Mouse (Mus musculus) forebrain, embryonic 10.5 days (tissue): ENCODE results near the gene Ntrk2. TPM values are rescaled to one million over a fixed set of nuclear protein-coding genes. Genes with fewer than 3 reads are reported as not detected.
A peak's percentile ranks its signal among the peaks of the same experiment; 100 is the strongest.

Experiments used
- DNase-seq: peaks from one replicate; pipeline ENCODE4 v3.0.0-alpha.2; 2017; ENCODE audit warnings: low spot score; ENCODE audit errors: extremely low spot score
- H3K27ac ChIP-seq: fragments of 300-500 bp; sonication (generic); 2 replicates; pipeline ENCODE4 v1.5.1; 2016; ENCODE audit warnings: mild to moderate bottlenecking
- H3K27me3 ChIP-seq: fragments of 300-500 bp; sonication (generic); 2 replicates; pipeline ENCODE4 v1.6.1; 2016; ENCODE audit warnings: mild to moderate bottlenecking; ENCODE audit not compliant: poor library complexity, severe bottlenecking
- H3K36me3 ChIP-seq: fragments of 300-500 bp; sonication (generic); replicated peaks from 2 replicates; pipeline ENCODE4 v1.6.1; 2016; ENCODE audit warnings: mild to moderate bottlenecking, moderate library complexity
- H3K4me1 ChIP-seq: fragments of 300-500 bp; sonication (generic); 2 replicates; pipeline ENCODE4 v1.6.1; 2016
- H3K4me3 ChIP-seq: fragments of 300-500 bp; sonication (generic); 2 replicates; pipeline ENCODE4 v1.5.1; 2016; ENCODE audit warnings: mild to moderate bottlenecking, moderate library complexity
- H3K9me3 ChIP-seq: fragments of 300-500 bp; sonication (generic); 2 replicates; pipeline ENCODE4 v1.6.1; 2016; ENCODE audit warnings: mild to moderate bottlenecking, moderate library complexity
- WGBS: fragments of 180-500 bp; shearing (Covaris S2); methylation state at CpG from one replicate; pipeline ENCODE4 v1.1.7; 2016; 5-methylcytosine and 5-hydroxymethylcytosine counted together
- polyA plus RNA-seq: library from polyadenylated mRNA; unstranded; fragments of >200 nt; fragmentation: Nextera tagmentation; extraction: Ambion mirVana; gene quantifications from 2 replicates; pipeline ENCODE4 v1.2.1, GENCODE M21; 2016

Gene Ntrk2
- polyA plus RNA-seq, 1 experiment from 2014 or later = 33.2 TPM

DNA sequence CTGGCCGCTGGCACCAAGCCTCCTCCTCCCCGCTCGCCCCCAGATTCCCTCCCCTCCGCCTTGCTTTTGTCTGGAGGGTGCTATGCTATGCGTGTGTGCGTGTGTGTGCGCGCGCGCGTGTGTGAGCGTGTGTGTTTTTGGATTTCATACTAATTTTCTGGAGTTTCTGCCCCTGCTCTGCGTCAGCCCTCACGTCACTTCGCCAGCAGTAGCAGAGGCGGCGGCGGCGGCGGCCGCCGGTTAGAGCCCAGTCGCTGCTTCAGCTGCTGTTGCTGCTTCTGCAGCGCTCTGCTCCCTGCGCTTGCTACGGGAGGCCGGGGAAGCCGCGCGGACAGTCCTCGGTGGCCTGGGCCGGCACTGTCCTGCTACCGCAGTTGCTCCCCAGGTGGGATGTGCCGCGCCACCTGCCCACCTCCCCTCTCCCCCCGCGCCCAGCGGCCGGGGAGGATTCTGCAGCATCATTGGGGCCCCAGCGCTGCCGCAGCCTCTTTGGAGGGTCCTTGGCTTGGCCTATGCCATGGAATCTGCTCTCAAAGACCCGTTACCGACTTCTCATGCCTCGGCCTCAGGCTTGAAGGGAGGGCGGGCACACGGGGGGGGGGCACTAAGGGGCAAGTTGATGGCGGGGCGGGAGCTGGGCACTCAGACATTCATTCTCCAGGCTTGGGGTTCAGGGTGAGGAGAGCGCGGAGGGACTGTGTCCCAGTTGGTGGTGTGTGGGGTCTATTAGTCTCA is 1.4 kb downstream of the Ntrk2 start:
- Histone ChIP-seq H3K27me3 (peaks cover 65% of the 10 kb centered on the region), H3K27ac (peak overlapping the region; percentile 85)
- WGBS = under 1% methylated on average over 50 of the region's 50 CpGs

DNA sequence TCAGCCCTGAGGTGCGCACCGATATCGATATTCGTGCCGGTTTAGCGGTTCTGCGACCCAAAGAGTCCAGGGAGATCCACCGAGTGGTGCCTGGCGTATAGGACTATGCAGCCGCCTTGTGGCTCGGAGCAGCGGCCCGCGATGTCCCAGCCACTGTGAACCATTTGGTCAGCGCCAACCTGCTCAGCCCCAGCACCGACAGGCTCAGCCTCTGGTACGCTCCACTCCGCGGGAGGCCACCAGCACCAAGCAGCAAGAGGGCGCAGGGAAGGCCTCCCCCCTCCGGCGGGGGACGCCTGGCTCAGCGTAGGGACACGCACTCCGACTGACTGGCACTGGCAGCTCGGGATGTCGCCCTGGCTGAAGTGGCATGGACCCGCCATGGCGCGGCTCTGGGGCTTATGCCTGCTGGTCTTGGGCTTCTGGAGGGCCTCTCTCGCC is 2.0 kb downstream of the Ntrk2 start:
- H3K27me3 ChIP-seq = peaks cover 65% of the 10 kb centered on the region

More for the DNA sequence above, 1.4 kb downstream of the Ntrk2 start:
- peak; percentile 73 for DNase-seq
- Histone ChIP-seq H3K4me1 (peaks cover 56% of the 10 kb centered on the region), H3K9me3 (peaks cover 2% of the 10 kb centered on the region; the same call in 1 of the 2 replicates), H3K4me3 (peak overlapping the region; percentile 59), H3K36me3 (no peaks in the 10 kb centered on the region)

DNA sequence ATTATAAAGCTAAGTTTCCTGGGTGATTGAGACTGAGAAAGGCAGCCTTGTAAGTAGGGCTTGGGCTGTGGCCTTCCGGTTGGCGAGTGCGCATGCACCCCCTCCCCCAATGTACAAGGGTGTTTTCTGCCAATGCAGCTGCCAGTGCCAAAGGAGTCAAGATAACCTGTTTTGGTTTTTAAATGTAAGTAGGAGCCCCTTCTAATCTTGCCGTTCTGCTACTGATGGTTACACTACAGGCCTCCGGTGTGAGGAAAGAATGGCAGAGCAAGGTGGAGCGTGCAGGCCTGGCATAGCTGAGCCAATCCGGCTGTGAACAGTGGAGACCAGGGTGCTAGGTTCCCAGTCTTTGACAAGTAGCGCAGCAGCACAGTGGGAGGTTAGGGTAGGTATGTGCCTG is 3.6 kb downstream of the Ntrk2 start:
- H3K4me3 ChIP-seq = peak overlapping the region; percentile 59
- no peaks in the 10 kb centered on the region for H3K9me3 ChIP-seq
- H3K4me1 ChIP-seq = peaks cover 64% of the 10 kb centered on the region
- no peak for DNase-seq
- 71% methylated on average over 8 of the region's 8 CpGs for WGBS
- H3K27me3 ChIP-seq = peaks cover 58% of the 10 kb centered on the region
- H3K27ac ChIP-seq = 0 out of 2 replicates have a peak overlapping the region, but pooled peaks have one; percentile 51
- H3K36me3 ChIP-seq = peaks cover 14% of the 10 kb centered on the region; the same call in 1 of the 2 replicates

More for the DNA sequence above, 2.0 kb downstream of the Ntrk2 start:
- Histone ChIP-seq H3K4me1 (peaks cover 57% of the 10 kb centered on the region), H3K9me3 (peaks cover 2% of the 10 kb centered on the region; the same call in 1 of the 2 replicates), H3K27ac (peak overlapping the region; percentile 85), H3K4me3 (peak overlapping the region; percentile 59), H3K36me3 (peaks cover under 1% of the 10 kb centered on the region; the same call in 1 of the 2 replicates)
- WGBS = under 1% methylated on average over 32 of the region's 32 CpGs
- DNase-seq = peak; percentile 56

DNA sequence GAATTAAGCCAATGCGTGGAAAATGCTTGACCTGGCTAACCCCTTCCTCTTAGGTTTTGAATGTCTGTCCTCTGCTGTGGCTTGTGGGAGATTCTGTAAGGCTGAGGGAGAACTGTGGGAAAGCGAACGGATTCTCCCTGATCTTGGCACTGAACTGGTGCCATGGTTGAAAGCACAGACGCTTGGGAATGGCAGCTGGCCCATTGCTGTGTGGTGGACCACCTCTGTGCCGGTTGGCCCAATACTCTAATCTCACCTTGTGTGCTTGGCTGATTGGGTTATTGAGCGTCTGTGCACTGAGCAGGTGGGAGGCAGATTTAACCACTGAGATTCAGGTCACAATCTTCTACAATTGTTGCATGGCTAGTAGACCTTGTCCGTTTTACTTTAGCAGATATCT is 18.4 kb downstream of the Ntrk2 start:
- Histone ChIP-seq H3K27me3 (no peaks in the 10 kb centered on the region), H3K9me3 (peaks cover 6% of the 10 kb centered on the region), H3K27ac (no peak overlapping the region), H3K4me1 (peaks cover 34% of the 10 kb centered on the region), H3K4me3 (no peak overlapping the region), H3K36me3 (peaks cover 32% of the 10 kb centered on the region)
- WGBS = 84% methylated on average over 7 of the region's 7 CpGs
- no peak for DNase-seq

DNA sequence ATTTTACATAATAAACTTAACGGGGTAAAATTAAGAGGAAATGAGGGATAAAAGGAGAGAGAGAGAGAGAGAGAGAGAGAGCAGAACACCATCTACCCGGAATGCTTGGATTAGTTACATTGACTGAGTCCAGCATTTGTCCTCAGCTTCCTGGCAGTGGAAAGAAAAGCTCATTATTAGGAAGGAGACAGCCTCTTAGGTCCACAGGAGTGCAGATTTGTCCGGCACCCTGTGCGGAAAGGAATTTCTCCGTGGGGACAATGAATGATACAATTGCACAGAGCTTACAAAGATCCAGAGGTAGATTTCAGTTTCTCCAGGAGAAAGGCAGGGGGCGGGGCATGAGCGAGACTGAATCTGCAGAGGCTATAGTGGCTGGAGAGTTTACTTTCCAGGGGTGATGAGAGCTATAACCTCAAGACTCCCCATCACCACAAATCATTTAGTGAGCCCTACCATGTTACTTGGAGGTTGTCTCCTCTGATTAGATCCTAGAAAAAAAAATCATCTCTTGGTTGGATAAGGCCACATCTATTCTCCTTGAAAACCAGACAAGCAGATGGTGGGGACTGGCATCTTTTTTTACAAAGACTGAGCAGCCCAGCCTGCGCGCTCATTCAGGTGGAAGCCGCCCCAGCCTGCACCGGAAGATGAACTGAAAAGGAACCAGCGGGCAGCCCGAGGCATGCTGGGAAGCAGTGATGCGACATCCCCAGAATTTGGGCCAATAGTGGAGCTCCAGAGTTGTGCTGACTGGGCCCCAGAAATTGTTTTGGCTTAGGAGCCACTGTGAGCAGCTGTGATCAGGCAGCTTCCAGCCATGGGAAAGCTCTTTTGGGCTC is 20.2 kb downstream of the Ntrk2 start:
- Histone ChIP-seq H3K4me1 (peaks cover 37% of the 10 kb centered on the region), H3K27ac (peak overlapping the region; percentile 40), H3K36me3 (peaks cover 16% of the 10 kb centered on the region), H3K9me3 (peaks cover 6% of the 10 kb centered on the region), H3K27me3 (no peaks in the 10 kb centered on the region), H3K4me3 (no peak overlapping the region)
- DNase-seq = peak; percentile 35
- WGBS = 43% methylated on average over 14 of the region's 14 CpGs

DNA sequence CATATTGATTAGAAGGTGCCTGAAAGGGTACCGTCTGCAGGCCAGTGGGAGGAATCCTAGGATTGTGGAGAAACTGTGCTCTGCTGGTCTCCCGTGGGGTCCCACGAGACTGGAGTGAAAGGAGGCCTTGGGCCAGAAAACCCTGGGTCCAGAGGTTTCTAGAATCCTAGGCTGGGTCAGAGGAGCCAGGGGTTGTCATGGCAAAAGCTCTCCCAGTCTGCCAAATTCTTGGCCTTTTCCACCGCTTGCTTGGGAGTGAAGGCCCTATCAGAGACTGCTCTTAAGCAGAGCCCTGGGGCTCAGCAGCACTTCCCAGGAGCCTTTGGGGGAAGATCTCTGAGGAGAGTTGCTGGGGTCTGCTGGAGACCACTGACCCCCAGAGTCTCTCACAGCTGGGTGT is 25.6 kb downstream of the Ntrk2 start:
- Histone ChIP-seq H3K9me3 (peaks cover 6% of the 10 kb centered on the region), H3K4me1 (peaks cover 19% of the 10 kb centered on the region), H3K36me3 (peaks cover 5% of the 10 kb centered on the region), H3K27me3 (no peaks in the 10 kb centered on the region), H3K4me3 (no peak overlapping the region), H3K27ac (no peak overlapping the region)
- DNase-seq = no peak
- WGBS = 73% methylated on average over 4 of the region's 4 CpGs

DNA sequence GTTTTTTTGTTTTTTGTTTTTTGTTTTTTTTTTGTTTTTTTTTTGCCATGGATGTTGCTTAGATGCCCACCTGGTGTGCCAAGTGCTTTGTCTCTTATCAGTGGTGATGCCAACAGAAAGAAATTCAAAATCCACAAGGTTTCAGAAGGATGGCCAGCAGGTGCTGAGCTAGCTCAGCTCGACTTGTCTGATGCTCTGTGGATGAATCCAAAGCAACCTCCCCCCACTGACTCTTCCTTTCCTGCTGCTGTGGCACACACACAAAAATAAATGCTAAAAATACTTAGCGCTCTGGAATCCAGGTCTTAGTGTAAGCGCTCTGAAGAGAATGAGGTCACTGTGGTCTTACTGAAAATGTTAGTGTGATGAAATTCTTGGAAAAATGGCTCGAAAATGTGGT is 28.4 kb downstream of the Ntrk2 start:
- no peaks in the 10 kb centered on the region for H3K27me3 ChIP-seq
- DNase-seq = no peak
- no peak overlapping the region for H3K27ac ChIP-seq
- peaks cover 11% of the 10 kb centered on the region for H3K4me1 ChIP-seq
- no peak overlapping the region for H3K4me3 ChIP-seq
- H3K36me3 ChIP-seq = peaks cover 11% of the 10 kb centered on the region; the same call in 1 of the 2 replicates
- WGBS = 82% methylated on average over 4 of the region's 4 CpGs
- no peaks in the 10 kb centered on the region for H3K9me3 ChIP-seq

DNA sequence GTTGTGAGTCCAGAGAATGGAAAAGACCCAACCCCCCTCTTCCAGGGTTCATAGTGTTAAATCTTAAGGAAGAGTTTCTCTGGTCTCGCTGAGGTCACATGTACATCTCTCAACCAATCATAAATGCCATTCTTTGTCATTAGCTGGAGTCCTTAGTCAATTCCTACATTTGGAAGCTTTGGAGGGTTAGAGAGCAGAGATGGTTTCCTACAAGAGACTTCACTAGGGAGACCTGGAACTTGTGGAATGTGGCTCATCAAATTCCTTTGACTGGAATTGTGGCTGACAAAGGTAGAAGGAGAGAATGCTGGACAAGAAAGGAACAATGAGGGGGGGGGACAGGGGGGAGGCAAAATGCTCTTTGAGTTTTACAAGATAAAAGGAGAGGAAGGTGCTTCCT is 30.5 kb downstream of the Ntrk2 start:
- Histone ChIP-seq H3K9me3 (no peaks in the 10 kb centered on the region), H3K36me3 (peaks cover 11% of the 10 kb centered on the region)
- 93% methylated on average over 1 of the region's 1 CpGs for WGBS

DNA sequence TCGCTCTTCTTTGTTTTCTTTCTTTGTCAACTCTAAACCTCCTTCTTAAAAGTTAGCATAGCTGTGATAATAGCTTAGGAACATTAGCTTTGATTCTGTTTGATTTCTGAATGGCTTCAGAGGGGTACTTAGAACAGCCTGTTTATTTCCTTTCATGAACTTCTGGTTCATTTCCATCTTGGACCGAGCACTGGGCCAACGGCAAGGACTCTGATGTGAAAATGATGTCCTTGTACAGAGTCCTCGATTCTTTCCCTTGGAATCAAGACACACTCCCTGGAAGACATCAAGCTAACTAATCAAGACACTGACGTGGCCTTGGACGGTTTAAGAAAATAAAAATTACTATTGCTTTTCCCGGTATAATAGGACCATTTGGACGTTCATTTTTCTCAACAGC is 31.7 kb downstream of the Ntrk2 start:
- H3K36me3 ChIP-seq = peaks cover 11% of the 10 kb centered on the region
- no peaks in the 10 kb centered on the region for H3K9me3 ChIP-seq
- no peak overlapping the region for H3K4me3 ChIP-seq
- no peak for DNase-seq
- H3K27ac ChIP-seq = no peak overlapping the region
- peaks cover 15% of the 10 kb centered on the region for H3K4me1 ChIP-seq
- no peaks in the 10 kb centered on the region for H3K27me3 ChIP-seq
- WGBS = 90% methylated on average over 8 of the region's 8 CpGs

More for the DNA sequence above, 30.5 kb downstream of the Ntrk2 start:
- Histone ChIP-seq H3K4me1 (peaks cover 20% of the 10 kb centered on the region), H3K27ac (no peak overlapping the region), H3K4me3 (no peak overlapping the region), H3K27me3 (no peaks in the 10 kb centered on the region)
- DNase-seq = no peak

DNA sequence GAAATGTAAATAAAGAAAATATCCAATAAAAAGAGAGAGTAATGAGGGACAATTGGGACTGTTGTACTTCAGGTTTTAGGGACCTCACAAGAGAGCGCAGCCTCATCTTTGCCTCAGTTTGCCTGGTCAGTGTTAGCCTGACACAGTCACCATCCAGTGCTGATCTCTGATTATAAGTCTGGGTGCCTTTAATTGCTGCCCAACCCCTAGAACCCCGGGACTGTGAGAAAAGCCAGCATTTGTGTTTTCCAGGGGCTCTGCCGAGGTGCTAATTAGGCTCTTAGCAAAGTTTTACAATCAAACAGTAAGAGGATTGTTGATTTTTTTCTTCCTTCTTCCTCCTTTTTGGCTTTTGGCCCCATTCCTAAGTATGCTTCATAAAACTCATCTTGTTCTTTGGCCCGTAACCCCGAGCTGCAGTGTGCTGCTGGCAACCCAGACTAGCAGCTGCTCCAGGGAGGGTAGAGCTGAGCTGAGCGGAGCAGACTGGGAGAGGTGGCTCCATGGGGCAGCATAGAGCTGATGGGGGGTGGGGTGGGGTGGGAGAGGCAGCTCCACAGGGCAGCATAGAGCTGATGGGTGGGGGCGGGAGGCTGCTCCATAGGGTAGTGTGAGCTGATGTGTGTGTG is 34.5 kb downstream of the Ntrk2 start:
- H3K4me1 ChIP-seq = peaks cover 23% of the 10 kb centered on the region
- no peak for DNase-seq
- H3K27me3 ChIP-seq = no peaks in the 10 kb centered on the region
- peak overlapping the region; percentile 67 for H3K27ac ChIP-seq
- no peak overlapping the region for H3K4me3 ChIP-seq
- no peaks in the 10 kb centered on the region for H3K9me3 ChIP-seq
- WGBS = 32% methylated on average over 7 of the region's 7 CpGs
- H3K36me3 ChIP-seq = peaks cover 14% of the 10 kb centered on the region

DNA sequence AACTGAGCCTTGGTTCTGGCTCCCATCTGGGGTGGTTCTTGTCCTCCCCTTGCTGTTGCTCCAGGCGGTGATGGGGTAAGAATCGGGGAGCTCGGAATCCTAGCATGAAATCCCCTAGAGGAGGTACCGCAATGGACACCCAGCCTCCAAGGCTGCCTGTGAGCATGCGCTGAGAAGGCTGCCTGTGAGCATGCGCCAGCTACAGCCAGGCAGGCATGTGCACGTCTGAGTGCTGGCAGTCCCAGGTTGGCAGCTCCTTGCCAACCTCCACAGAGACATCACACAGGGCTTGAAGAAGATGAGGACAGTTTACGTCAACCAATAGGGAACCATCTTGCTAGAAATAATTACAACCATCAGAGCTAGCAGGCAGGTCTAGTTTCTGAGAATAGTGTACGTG is 37.5 kb downstream of the Ntrk2 start:
- DNase-seq = no peak
- WGBS = 91% methylated on average over 9 of the region's 9 CpGs
- Histone ChIP-seq H3K36me3 (peaks cover 28% of the 10 kb centered on the region), H3K4me1 (peaks cover 28% of the 10 kb centered on the region), H3K4me3 (no peak overlapping the region), H3K9me3 (peaks cover 7% of the 10 kb centered on the region), H3K27me3 (no peaks in the 10 kb centered on the region), H3K27ac (no peak overlapping the region)

DNA sequence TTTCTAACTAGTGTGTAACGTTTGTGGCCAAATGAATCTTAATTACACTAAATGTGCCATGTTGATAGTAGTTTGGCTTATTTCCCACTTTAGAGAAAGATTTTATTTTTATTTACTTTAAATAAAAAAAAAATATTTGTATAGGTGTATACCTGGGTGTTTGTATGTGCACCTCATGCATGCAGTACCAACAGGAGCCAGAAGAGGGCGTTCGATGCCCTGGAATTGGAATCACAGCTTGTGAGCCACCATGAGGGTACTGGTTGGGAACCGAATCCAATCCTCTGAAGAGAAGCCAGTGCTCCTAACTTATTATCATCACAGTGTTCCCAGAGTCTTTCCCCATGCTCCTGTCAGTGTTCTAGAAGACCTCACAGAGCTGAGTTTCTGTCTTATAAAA is 42.2 kb downstream of the Ntrk2 start:
- no peak overlapping the region for H3K27ac ChIP-seq
- WGBS = 85% methylated on average over 4 of the region's 4 CpGs
- peaks cover 29% of the 10 kb centered on the region for H3K36me3 ChIP-seq
- peaks cover 13% of the 10 kb centered on the region for H3K4me1 ChIP-seq
- DNase-seq = no peak
- no peaks in the 10 kb centered on the region for H3K27me3 ChIP-seq
- H3K4me3 ChIP-seq = no peak overlapping the region
- H3K9me3 ChIP-seq = peaks cover 9% of the 10 kb centered on the region
